25 mouse cellular contexts compared by ENCODE assay signal in genomic region chr12:57500246-57500645, GRCm38 (mm10). TPM values are rescaled to one million over a fixed set of nuclear protein-coding genes. Genes with fewer than 3 reads are reported as not detected.
"Had no signal": no experiment of that assay in that cellular context is flagged by ENCODE, and none has a peak within 500 bp of the region (broad histone marks: within the 10 kb centered on the region; RNA-seq: fewer than 3 reads in every experiment).

No protein-coding gene starts in this region.

- H3K4me1 ChIP-seq: heart, embryonic 13.5 days; heart, embryonic 15.5 days; hindbrain, embryonic 13.5 days; hindbrain, embryonic 15.5 days; limb, embryonic 15.5 days; liver, embryonic 12.5 days had no signal

- H3K27ac ChIP-seq: heart, adult 2 months; heart, embryonic 13.5 days; heart, embryonic 15.5 days; hindbrain, embryonic 13.5 days; hindbrain, embryonic 15.5 days; hindbrain, postnatal 0 days; limb, embryonic 13.5 days; limb, embryonic 15.5 days; liver, embryonic 12.5 days had no signal

- H3K36me3 ChIP-seq: heart, embryonic 13.5 days; heart, embryonic 15.5 days; hindbrain, embryonic 13.5 days; hindbrain, embryonic 15.5 days; limb, embryonic 13.5 days; limb, embryonic 15.5 days; liver, embryonic 12.5 days had no signal

- H3K4me2 ChIP-seq: heart, embryonic 11.5 days; heart, embryonic 13.5 days; heart, embryonic 15.5 days; hindbrain, embryonic 13.5 days; hindbrain, embryonic 15.5 days; limb, embryonic 13.5 days; limb, embryonic 15.5 days; liver, embryonic 12.5 days had no signal

- H3K27me3 ChIP-seq: heart, embryonic 13.5 days; heart, embryonic 15.5 days; hindbrain, embryonic 13.5 days; hindbrain, embryonic 15.5 days; limb, embryonic 13.5 days; limb, embryonic 15.5 days; liver, embryonic 12.5 days had no signal

- ATAC-seq: hindbrain, postnatal 0 days; intestine, embryonic 16.5 days; liver, embryonic 12.5 days had no signal

- DNase-seq: gastrocnemius, postnatal 14 days; gastrocnemius, postnatal 36 days; heart, adult 11 months; heart, adult 2 months; heart, postnatal 14 days; heart, postnatal 36 days; kidney, adult 11 months; kidney, adult 2 months; kidney, postnatal 14 days; kidney, postnatal 36 days; layer of hippocampus, adult 9-11 months; layer of hippocampus, postnatal 36 days; left cerebral cortex, postnatal 4 days had no signal

- H3K9me3 ChIP-seq: heart, embryonic 13.5 days; heart, embryonic 15.5 days; hindbrain, embryonic 13.5 days; hindbrain, embryonic 15.5 days; limb, embryonic 13.5 days; limb, embryonic 15.5 days; liver, embryonic 12.5 days had no signal

- H3K9ac ChIP-seq: heart, embryonic 13.5 days; heart, embryonic 15.5 days; hindbrain, embryonic 13.5 days; hindbrain, embryonic 15.5 days; limb, embryonic 13.5 days; limb, embryonic 15.5 days; liver, embryonic 12.5 days had no signal

- H3K4me3 ChIP-seq: heart, adult 2 months; heart, embryonic 13.5 days; heart, embryonic 15.5 days; hindbrain, embryonic 13.5 days; hindbrain, embryonic 15.5 days; limb, embryonic 13.5 days; limb, embryonic 15.5 days; liver, embryonic 12.5 days had no signal

RNA-seq across cellular contexts. Expression of gene Foxa1, which starts 46.5 kb away (rescaled TPM):
- polyA plus RNA-seq: heart, postnatal 0 days; limb, embryonic 11.5 days; limb, embryonic 13.5 days; limb, embryonic 15.5 days had no signal
